Mouse (Mus musculus) hindbrain, embryonic 13.5 days (tissue): ENCODE measurements around the gene Aldh3b1. TPM values are rescaled to one million over a fixed set of nuclear protein-coding genes. Genes with fewer than 3 reads are reported as not detected.

ENCODE experiments used
- ATAC-seq: fragments of 200-750 bp; cut with Nextera tagmentation; 2 replicates; pipeline ENCODE4 v1.8.0; 2017; ENCODE audit warnings: moderate TSS enrichment; ENCODE audit not compliant: low FRiP score
- H3K27ac ChIP-seq: fragments of 300-500 bp; sonication (generic); 2 replicates; pipeline ENCODE4 v1.5.1; 2015; ENCODE audit warnings: inconsistent platforms, mild to moderate bottlenecking, moderate library complexity
- H3K27me3 ChIP-seq: fragments of 300-500 bp; sonication (generic); 2 replicates; pipeline ENCODE4 v1.6.1; 2015; ENCODE audit warnings: mild to moderate bottlenecking, inconsistent platforms
- H3K36me3 ChIP-seq: fragments of 300-500 bp; sonication (generic); 2 replicates; pipeline ENCODE4 v1.6.1; 2015; ENCODE audit warnings: mild to moderate bottlenecking, inconsistent platforms
- H3K4me1 ChIP-seq: fragments of 300-500 bp; sonication (generic); replicated peaks from 2 replicates; pipeline ENCODE4 v1.6.1; 2015; ENCODE audit warnings: inconsistent platforms
- H3K4me2 ChIP-seq: fragments of 300-500 bp; sonication (generic); 2 replicates; pipeline ENCODE4 v1.6.1; 2015; ENCODE audit warnings: inconsistent platforms, mild to moderate bottlenecking, moderate library complexity
- H3K4me3 ChIP-seq: fragments of 300-500 bp; sonication (generic); 2 replicates; pipeline ENCODE4 v1.5.1; 2015; ENCODE audit warnings: mild to moderate bottlenecking, inconsistent platforms
- H3K9ac ChIP-seq: fragments of 300-500 bp; sonication (generic); 2 replicates; pipeline ENCODE4 v1.6.1; 2015; ENCODE audit warnings: mild to moderate bottlenecking, inconsistent platforms
- H3K9me3 ChIP-seq: fragments of 300-500 bp; sonication (generic); 2 replicates; pipeline ENCODE4 v1.6.1; 2016; ENCODE audit warnings: inconsistent platforms
- WGBS: fragments of 180-500 bp; shearing (Covaris S2); methylation state at CpG from one replicate; pipeline ENCODE4 v1.1.7; 2015; 5-methylcytosine and 5-hydroxymethylcytosine counted together
- polyA plus RNA-seq: library from polyadenylated mRNA; unstranded; fragments of >200 nt; fragmentation: Nextera tagmentation; extraction: Ambion mirVana; gene quantifications from 2 replicates; pipeline ENCODE4 v1.2.1, GENCODE M21; 2015

The Aldh3b1 gene
- polyA plus RNA-seq, 1 experiment from 2014 or later = 2.1 TPM

GRCm38 (mm10) chr19:3923586-3923985 is 6.0 kb downstream of the Aldh3b1 start:
- 0 out of 2 replicates have a peak overlapping the region, but pooled peaks have one; percentile 23 for H3K27ac ChIP-seq
- 53% methylated on average over 13 of the region's 13 CpGs for WGBS

GRCm38 (mm10) chr19:3922661-3923371 is 6.8 kb downstream of the Aldh3b1 start:
- Histone ChIP-seq H3K27ac (no peak overlapping the region), H3K27me3 (no peaks in the 10 kb centered on the region), H3K4me1 (0 out of 2 replicates have a peak, but pooled peaks cover 3% of the 10 kb centered on the region), H3K4me2 (no peak overlapping the region), H3K36me3 (no peaks in the 10 kb centered on the region), H3K9ac (no peak overlapping the region), H3K9me3 (no peaks in the 10 kb centered on the region), H3K4me3 (no peak overlapping the region)
- no peak for ATAC-seq
- WGBS = 64% methylated on average over 10 of the region's 10 CpGs

More at GRCm38 (mm10) chr19:3923586-3923985, 6.0 kb downstream of the Aldh3b1 start:
- Histone ChIP-seq H3K4me1 (0 out of 2 replicates have a peak, but pooled peaks cover 3% of the 10 kb centered on the region), H3K27me3 (no peaks in the 10 kb centered on the region), H3K9ac (no peak overlapping the region), H3K9me3 (no peaks in the 10 kb centered on the region), H3K4me3 (no peak overlapping the region), H3K36me3 (no peaks in the 10 kb centered on the region), H3K4me2 (no peak overlapping the region)
- no peak for ATAC-seq

- Histone ChIP-seq H3K36me3 (no peaks in the 10 kb centered on the region), H3K9ac (no peak overlapping the region), H3K9me3 (no peaks in the 10 kb centered on the region), H3K4me3 (no peak overlapping the region), H3K27ac (no peak overlapping the region), H3K4me1 (no peaks in the 10 kb centered on the region), H3K4me2 (no peak overlapping the region), H3K27me3 (no peaks in the 10 kb centered on the region)
- ATAC-seq = no peak
Measured at GRCm38 (mm10) chr19:3919928-3920327, 9.7 kb downstream of the Aldh3b1 start.

- ATAC-seq = no peak
- no peak overlapping the region for H3K4me2 ChIP-seq
- H3K9me3 ChIP-seq = no peaks in the 10 kb centered on the region
- H3K27ac ChIP-seq = no peak overlapping the region
- peaks cover 18% of the 10 kb centered on the region for H3K4me1 ChIP-seq
- no peak overlapping the region for H3K4me3 ChIP-seq
- H3K9ac ChIP-seq = 0 out of 2 replicates have a peak overlapping the region, but pooled peaks have one; percentile 11
- WGBS = 84% methylated on average over 11 of the region's 11 CpGs
- no peaks in the 10 kb centered on the region for H3K36me3 ChIP-seq
- no peaks in the 10 kb centered on the region for H3K27me3 ChIP-seq
Measured at GRCm38 (mm10) chr19:3916727-3917126, 12.9 kb downstream of the Aldh3b1 start.

- Histone ChIP-seq H3K27ac (no peak overlapping the region), H3K9ac (no peak overlapping the region), H3K9me3 (no peaks in the 10 kb centered on the region), H3K4me1 (peaks cover 28% of the 10 kb centered on the region), H3K36me3 (peaks cover 16% of the 10 kb centered on the region), H3K4me3 (no peak overlapping the region), H3K27me3 (no peaks in the 10 kb centered on the region), H3K4me2 (no peak overlapping the region)
- 97% methylated on average over 5 of the region's 5 CpGs for WGBS
- no peak for ATAC-seq
Measured at GRCm38 (mm10) chr19:3914535-3914934, 15.1 kb downstream of the Aldh3b1 start.

GRCm38 (mm10) chr19:3913692-3914091 is 15.9 kb downstream of the Aldh3b1 start:
- peak overlapping the region; percentile 55 for H3K4me3 ChIP-seq

GRCm38 (mm10) chr19:3912337-3913204 is 17.0 kb downstream of the Aldh3b1 start, which contains the start of gene Ndufs8:
Ndufs8 (minus strand) TSS chr19:3912774.
- Histone ChIP-seq H3K4me3 (peak within 1 kb of the TSS; percentile 55), H3K4me2 (peak within 1 kb of the TSS; percentile 76), H3K4me1 (peaks cover 29% of the 10 kb centered on the region), H3K36me3 (peaks cover 35% of the 10 kb centered on the region), H3K27me3 (0 out of 2 replicates have a peak, but pooled peaks cover under 1% of the 10 kb centered on the region), H3K9me3 (no peaks in the 10 kb centered on the region), H3K9ac (peak within 1 kb of the TSS; percentile 70), H3K27ac (peak within 1 kb of the TSS; percentile 88)
- ATAC-seq = peak; percentile 97
- WGBS = under 1% methylated on average over 43 of the region's 43 CpGs

More at GRCm38 (mm10) chr19:3913692-3914091, 15.9 kb downstream of the Aldh3b1 start:
- Histone ChIP-seq H3K27me3 (no peaks in the 10 kb centered on the region), H3K36me3 (peaks cover 25% of the 10 kb centered on the region), H3K9ac (peak overlapping the region; percentile 66), H3K27ac (0 out of 2 replicates have a peak overlapping the region, but pooled peaks have one; percentile 75), H3K4me1 (peaks cover 28% of the 10 kb centered on the region), H3K4me2 (peak overlapping the region; percentile 76), H3K9me3 (no peaks in the 10 kb centered on the region)
- no peak for ATAC-seq
- 87% methylated on average over 8 of the region's 8 CpGs for WGBS

GRCm38 (mm10) chr19:3910206-3910605 is 19.4 kb downstream of the Aldh3b1 start:
- peaks cover 18% of the 10 kb centered on the region; the same call in 1 of the 2 replicates for H3K27me3 ChIP-seq
- ATAC-seq = no peak
- no peak overlapping the region for H3K4me2 ChIP-seq
- H3K4me1 ChIP-seq = peaks cover 51% of the 10 kb centered on the region
- no peak overlapping the region for H3K27ac ChIP-seq
- 83% methylated on average over 5 of the region's 5 CpGs for WGBS
- H3K9me3 ChIP-seq = no peaks in the 10 kb centered on the region
- peaks cover 35% of the 10 kb centered on the region for H3K36me3 ChIP-seq
- H3K9ac ChIP-seq = 0 out of 2 replicates have a peak overlapping the region, but pooled peaks have one; percentile 8
- H3K4me3 ChIP-seq = no peak overlapping the region

- Histone ChIP-seq H3K9me3 (no peaks in the 10 kb centered on the region), H3K4me2 (peak overlapping the region; percentile 63; the same call in 1 of the 2 replicates), H3K27me3 (peaks cover 21% of the 10 kb centered on the region; the same call in 1 of the 2 replicates), H3K36me3 (peaks cover 37% of the 10 kb centered on the region), H3K27ac (no peak overlapping the region), H3K4me1 (peaks cover 45% of the 10 kb centered on the region), H3K4me3 (peak overlapping the region; percentile 42; the same call in 1 of the 2 replicates), H3K9ac (no peak overlapping the region)
- WGBS = 87% methylated on average over 8 of the region's 8 CpGs
- ATAC-seq = no peak
Measured at GRCm38 (mm10) chr19:3907876-3908660, 21.5 kb downstream of the Aldh3b1 start.

GRCm38 (mm10) chr19:3906795-3907786 is 22.5 kb downstream of the Aldh3b1 start, which contains the start of gene Tcirg1:
Tcirg1 (minus strand) TSS chr19:3907133.
- H3K9ac ChIP-seq = peak within 1 kb of the TSS; percentile 70
- peak; percentile 50 for ATAC-seq
- no peaks in the 10 kb centered on the region for H3K9me3 ChIP-seq
- WGBS = 8% methylated on average over 36 of the region's 36 CpGs
- no peak within 1 kb of the TSS for H3K27ac ChIP-seq
- peak within 1 kb of the TSS; percentile 63 for H3K4me2 ChIP-seq
- peaks cover 39% of the 10 kb centered on the region for H3K36me3 ChIP-seq
- peak within 1 kb of the TSS; percentile 42 for H3K4me3 ChIP-seq
- H3K27me3 ChIP-seq = peaks cover 21% of the 10 kb centered on the region; the same call in 1 of the 2 replicates
- H3K4me1 ChIP-seq = peaks cover 44% of the 10 kb centered on the region
